Comparison of ENCODE assay signal across 28 mouse cellular contexts in the genomic region with DNA sequence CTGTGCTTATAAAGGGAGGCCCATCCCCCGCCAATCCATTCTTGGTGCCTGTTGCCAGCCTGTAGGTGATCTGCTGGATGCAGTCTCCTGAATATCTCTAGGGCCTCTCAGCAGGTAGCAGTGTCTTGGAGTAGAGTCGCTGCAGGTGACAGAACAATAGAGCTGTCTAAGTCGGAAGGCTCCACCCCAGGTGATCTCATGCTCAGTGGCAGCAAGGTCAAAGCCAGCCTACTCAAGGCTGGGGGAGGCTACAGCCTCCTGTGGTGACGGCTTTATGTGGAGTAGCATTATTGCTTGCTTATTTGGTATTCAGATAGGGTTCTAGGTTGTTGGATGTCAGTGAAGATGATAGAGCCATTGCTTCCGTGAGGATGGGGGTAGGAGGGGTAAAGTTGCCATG.
DNase-seq lines count a peak whose midpoint lies in the region; ATAC-seq and TF ChIP-seq lines count a peak whose summit lies in the region.
"Had no signal": no experiment of that assay in that cellular context is flagged by ENCODE, and none has a peak within 500 bp of the region (broad histone marks: within the 10 kb centered on the region; RNA-seq: fewer than 3 reads in every experiment).

No protein-coding gene starts in this region.

- no peak overlapping the region for H3K4me2 ChIP-seq in intestine, postnatal 0 days (replicated peaks; ENCODE audit: low read depth)
- H3K4me2 ChIP-seq in intestine, embryonic 15.5 days (replicated peaks): no peak overlapping the region
- H3K4me2 ChIP-seq: heart, embryonic 13.5 days; hindbrain, embryonic 14.5 days had no signal

- peak; percentile 36 for ATAC-seq in intestine, postnatal 0 days
- ATAC-seq in intestine, embryonic 15.5 days: no peak
- ATAC-seq in megakaryocyte progenitor cell, adult 5-6 weeks (replicated peaks; ENCODE audit: poor library complexity): no peak
- ATAC-seq: activated CD4-positive, CD25-positive, alpha-beta regulatory T cell, adult 4 months; forebrain, embryonic 14.5 days; forebrain, postnatal 0 days; hindbrain, postnatal 0 days; inflammation-experienced regulatory T-cells, adult 6 months had no signal

- 74% methylated on average over 5 of the region's 5 CpGs for WGBS in intestine, postnatal 0 days
- WGBS in intestine, embryonic 15.5 days: 83% methylated on average over 5 of the region's 5 CpGs

- no peaks in the 10 kb centered on the region for H3K36me3 ChIP-seq in intestine, postnatal 0 days (ENCODE audit: control insufficient read depth, insufficient read depth)
- H3K36me3 ChIP-seq in intestine, embryonic 15.5 days: no peaks in the 10 kb centered on the region
- peaks cover 63% of the 10 kb centered on the region for H3K36me3 ChIP-seq in E14TG2a.4 (ENCODE audit: insufficient read depth, low read length)
- H3K36me3 ChIP-seq in ES-E14 (ENCODE audit: control insufficient read depth, insufficient read depth, low read length, poor library complexity, severe bottlenecking): no peaks in the 10 kb centered on the region; the same call in 1 of the 2 replicates
- H3K36me3 ChIP-seq: heart, embryonic 10.5 days had no signal

- no peaks in the 10 kb centered on the region for H3K27me3 ChIP-seq in intestine, postnatal 0 days (replicated peaks; ENCODE audit: control insufficient read depth, insufficient read depth, low read length)
- H3K27me3 ChIP-seq in intestine, embryonic 15.5 days (replicated peaks): no peaks in the 10 kb centered on the region
- H3K27me3 ChIP-seq in E14TG2a.4 (ENCODE audit: insufficient read depth, low read length): no peaks in the 10 kb centered on the region
- H3K27me3 ChIP-seq: heart, embryonic 13.5 days had no signal

- in situ Hi-C loops in ES-E14 (cut with MboI; ENCODE audit: low sequenced_read_pairs in 2 of 2, unreplicated experiment in 2 of 2): no loop called here

- no peaks in the 10 kb centered on the region for H3K9me3 ChIP-seq in intestine, postnatal 0 days (ENCODE audit: control insufficient read depth)
- no peaks in the 10 kb centered on the region for H3K9me3 ChIP-seq in intestine, embryonic 15.5 days
- no peaks in the 10 kb centered on the region for H3K9me3 ChIP-seq in E14TG2a.4 (ENCODE audit: low read length)
- H3K9me3 ChIP-seq in ES-E14 (ENCODE audit: control insufficient read depth, insufficient read depth, low read depth, low read length): no peaks in the 10 kb centered on the region
- H3K9me3 ChIP-seq: forebrain, embryonic 10.5 days; heart, embryonic 10.5 days; heart, embryonic 13.5 days had no signal

- no peak overlapping the region for H3K27ac ChIP-seq in intestine, postnatal 0 days (ENCODE audit: low read depth, low read length)
- no peak overlapping the region for H3K27ac ChIP-seq in intestine, embryonic 15.5 days
- H3K27ac ChIP-seq in ES-E14 (ENCODE audit: insufficient read depth, low read depth, low read length, poor library complexity, severe bottlenecking): peak overlapping the region; percentile 69
- H3K27ac ChIP-seq: forebrain, embryonic 10.5 days; heart, embryonic 10.5 days; heart, embryonic 13.5 days; hindbrain, embryonic 14.5 days; hindbrain, postnatal 0 days had no signal

- no peak overlapping the region for H3K4me3 ChIP-seq in intestine, postnatal 0 days (ENCODE audit: low read depth, low read length)
- no peak overlapping the region for H3K4me3 ChIP-seq in intestine, embryonic 15.5 days (replicated peaks)
- H3K4me3 ChIP-seq in E14TG2a.4 (replicated peaks; ENCODE audit: low read length): peak overlapping the region; percentile 49
- H3K4me3 ChIP-seq in ES-E14 (ENCODE audit: insufficient read depth in 1 of 2, low read depth in 1 of 2, low read length in 2 of 2, poor library complexity in 1 of 2, severe bottlenecking in 1 of 2): peak overlapping the region in 1 of 2 experiments; percentile 27; a peak in 1 of 4 replicates
- H3K4me3 ChIP-seq: forebrain, embryonic 10.5 days; gastrocnemius, adult 2 months; heart, embryonic 10.5 days; heart, embryonic 13.5 days had no signal

- H3K9ac ChIP-seq in intestine, postnatal 0 days (ENCODE audit: low read depth, low read length): no peak overlapping the region
- no peak overlapping the region for H3K9ac ChIP-seq in intestine, embryonic 15.5 days
- no peak overlapping the region for H3K9ac ChIP-seq in ES-E14 (ENCODE audit: insufficient read depth, low read depth, low read length, poor library complexity, severe bottlenecking)
- H3K9ac ChIP-seq: forebrain, postnatal 0 days; heart, embryonic 13.5 days; hindbrain, embryonic 14.5 days had no signal

- TF ChIP-seq CTCF in intestine, postnatal 0 days (IDR thresholded peaks at IDR 0.05; ENCODE audit: low read depth): no peak
- TF ChIP-seq CTCF in E14TG2a.4 (conservative IDR thresholded peaks at IDR 0.05; ENCODE audit: low read length): no peak

- H3K4me1 ChIP-seq in intestine, postnatal 0 days (replicated peaks; ENCODE audit: control insufficient read depth, insufficient read depth, low read length): peaks cover 15% of the 10 kb centered on the region
- no peaks in the 10 kb centered on the region; the same call in 1 of the 2 replicates for H3K4me1 ChIP-seq in intestine, embryonic 15.5 days (replicated peaks)
- peaks cover 73% of the 10 kb centered on the region for H3K4me1 ChIP-seq in E14TG2a.4 (replicated peaks; ENCODE audit: low read depth, low read length)
- H3K4me1 ChIP-seq in ES-E14 (ENCODE audit: control insufficient read depth in 2 of 2, insufficient read depth in 2 of 2, low read length in 2 of 2, poor library complexity in 1 of 2): peaks cover 19 to 23% of the 10 kb centered on the region in 2 experiments

- DNase-seq in ES-E14 (ENCODE audit: low read depth, low spot score) (peak; percentile 75), ZHBTc4 (ENCODE audit: low read depth, low spot score) (peak; percentile 95)
- DNase-seq in urinary bladder, postnatal 36 days (ENCODE audit: low spot score in 2 of 2): no peak
- DNase-seq: adrenal gland, postnatal 10 days; adrenal gland, postnatal 36 days; B cell, adult 2 months; cerebellum, adult 18-20 months; cerebellum, adult 9-10 months; cerebellum, postnatal 14 days; forebrain, postnatal 0 days; gastrocnemius, adult 2 months; gastrocnemius, postnatal 14 days; heart, adult 18-20 months; heart, postnatal 14 days; heart, postnatal 4 days; kidney, adult 11 months had no signal

TF ChIP-seq in ES-E14, 5 proteins besides CTCF, POLR2A, EP300 and RAD21:
- TF ChIP-seq ZC3H11A (IDR thresholded peaks at IDR 0.05; ENCODE audit: borderline replicate concordance, low read depth, low read length): no peak
- no peak for TF ChIP-seq HCFC1 (IDR thresholded peaks at IDR 0.05; ENCODE audit: borderline replicate concordance, insufficient read depth, low read length)
- no peak for TF ChIP-seq ZNF384 (IDR thresholded peaks at IDR 0.05; ENCODE audit: low read depth, low read length)
- TF ChIP-seq MAFK (IDR thresholded peaks at IDR 0.05; ENCODE audit: insufficient read depth, low read depth, low read length): no peak
- no peak for TF ChIP-seq CHD2 (IDR thresholded peaks at IDR 0.05; ENCODE audit: low read depth, low read length)

Comparison
In these comparisons a context has a peak if more than half of its experiments do, and no peak if none do; other contexts are left out.
1. DNase-seq: peak in ES-E14 (single experiment) and ZHBTc4 (single experiment); none in urinary bladder, postnatal 36 days (0 of 2).